Mouse (Mus musculus) right cerebral cortex, postnatal 25 days (tissue): ENCODE measurements around the gene Dpf1.

ENCODE experiments used
- DNase-seq: peaks from one replicate; pipeline ENCODE4 v3.0.0; 2022

Dpf1 gene

DNA sequence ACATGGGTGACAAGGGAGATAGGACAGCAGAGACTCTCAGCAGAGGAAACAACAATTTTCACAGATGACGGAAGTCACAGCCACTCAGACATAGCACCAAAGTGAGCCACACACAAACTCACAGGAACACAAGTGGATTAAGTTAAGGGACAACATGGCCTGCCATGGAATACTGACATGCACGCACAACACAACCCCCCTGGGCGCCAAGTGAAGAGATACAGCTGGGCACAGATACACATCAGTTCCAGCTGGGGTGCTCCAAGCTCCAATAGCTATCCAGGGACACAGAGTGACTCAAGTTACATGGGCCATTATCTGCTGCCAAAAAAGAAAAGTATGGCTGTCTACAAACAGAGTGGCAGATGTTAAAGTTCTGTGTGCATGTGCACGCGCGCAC lies 13.9 kb upstream of the Dpf1 start:
- DNase-seq = no peak

DNA sequence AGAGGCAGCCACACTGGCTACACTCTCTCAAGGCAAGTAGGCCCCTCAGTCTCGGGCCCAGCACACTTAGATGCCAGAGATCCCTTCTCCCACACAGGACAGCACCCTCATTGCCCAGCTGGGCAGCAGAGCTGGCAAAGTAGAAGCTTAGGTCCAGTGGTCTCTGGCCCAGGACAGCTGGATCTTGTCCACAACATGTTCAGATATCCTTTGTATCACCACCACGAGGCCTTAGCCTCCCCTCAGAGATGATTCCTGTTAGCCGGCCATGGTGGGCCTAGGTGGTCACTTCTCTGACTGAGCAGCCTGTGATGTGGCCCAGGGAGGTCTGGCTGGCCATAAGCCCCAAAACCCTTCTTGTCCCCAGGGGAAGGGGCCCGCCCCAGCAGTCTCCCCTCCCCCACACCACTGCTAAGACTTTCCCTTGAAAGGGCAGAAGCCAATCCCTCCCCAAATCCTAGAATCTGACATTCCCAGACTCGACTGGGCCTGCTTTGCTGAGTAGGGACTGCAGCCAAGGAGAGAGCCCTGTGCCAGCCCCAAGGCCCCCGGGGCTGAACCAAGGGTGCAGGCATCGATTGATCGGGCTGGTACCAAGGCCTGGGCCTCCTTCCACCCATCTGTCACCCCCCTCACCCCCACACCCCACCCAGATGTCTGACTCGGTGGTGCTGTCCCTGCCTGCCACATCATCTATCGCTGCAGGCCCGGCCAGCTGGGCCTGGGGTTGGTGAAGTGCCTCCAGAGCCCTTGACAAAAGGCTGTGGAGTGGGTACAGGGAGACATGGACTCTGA lies 12.9 kb upstream of the Dpf1 start:
- no peak for DNase-seq

DNA sequence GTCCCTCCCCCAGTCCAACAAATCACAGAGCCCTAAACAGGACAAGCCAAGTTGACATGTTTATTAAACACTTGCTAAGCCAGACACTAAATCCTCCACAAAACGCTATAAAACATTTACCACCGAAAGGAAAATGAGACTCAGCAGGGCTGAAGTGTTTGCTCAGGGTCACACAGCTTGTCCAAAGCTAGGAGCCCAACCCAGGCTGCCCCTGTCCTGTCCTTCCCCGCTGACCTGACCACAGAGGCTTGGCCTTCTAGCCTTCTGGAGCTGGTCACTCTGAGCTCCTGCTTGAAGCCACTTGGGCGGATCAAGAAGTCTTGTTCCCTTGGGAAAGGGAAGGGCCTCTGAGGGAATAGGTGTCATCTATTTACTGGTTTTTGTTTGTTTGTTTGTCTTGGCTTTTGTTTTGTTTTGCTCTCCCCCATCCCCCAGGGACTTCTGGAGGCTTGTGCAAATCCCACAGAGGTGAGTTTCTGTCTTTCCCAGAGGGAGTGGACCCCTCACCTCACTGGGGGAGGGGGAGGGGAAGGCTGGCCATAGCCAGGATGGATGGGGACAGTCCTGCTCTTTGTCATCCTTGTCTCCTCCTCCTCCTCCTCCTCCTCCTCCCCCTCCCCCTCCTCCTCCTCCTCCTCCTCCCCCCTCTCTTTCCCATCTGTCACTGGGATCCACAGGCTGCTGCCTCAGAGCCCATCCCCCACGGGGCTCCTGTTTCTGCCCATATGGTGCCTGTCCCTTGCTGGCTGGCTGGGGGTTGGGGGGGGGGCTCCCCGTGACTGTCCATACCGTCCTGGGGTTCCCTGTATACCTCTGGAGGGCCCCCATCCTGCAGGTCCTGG lies 11.9 kb upstream of the Dpf1 start:
- DNase-seq = no peak

DNA sequence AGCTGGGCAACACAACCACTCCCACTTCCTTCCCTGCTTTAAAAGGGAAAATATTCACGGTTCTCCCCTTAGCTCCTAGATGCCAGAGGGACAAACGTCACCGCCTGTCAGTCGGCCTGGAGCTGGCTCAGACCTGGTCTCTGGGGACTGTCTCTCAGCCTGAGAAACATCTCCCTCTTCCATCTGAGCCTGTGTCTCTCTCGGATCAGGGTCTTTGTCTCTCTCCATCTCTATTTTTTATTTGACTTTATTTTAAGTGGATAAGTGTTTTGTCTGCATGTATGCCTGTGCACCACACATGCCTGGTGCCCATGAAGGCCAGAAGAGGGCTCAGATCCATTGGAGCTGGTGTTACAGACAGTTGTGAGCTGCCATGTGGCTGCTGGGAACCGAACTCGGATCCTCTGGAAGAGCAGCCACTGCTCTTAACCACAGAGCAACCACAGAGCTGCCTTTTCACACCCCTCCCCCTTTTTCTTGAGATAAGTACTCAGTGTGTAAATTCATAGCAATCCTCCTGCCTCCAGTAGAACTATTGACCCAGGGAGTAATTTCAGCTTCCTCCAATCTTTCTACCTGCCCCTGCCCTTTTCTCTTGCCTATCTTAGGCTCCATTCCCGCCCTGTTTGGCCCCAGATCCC lies 11.2 kb upstream of the Dpf1 start:
- no peak for DNase-seq

DNA sequence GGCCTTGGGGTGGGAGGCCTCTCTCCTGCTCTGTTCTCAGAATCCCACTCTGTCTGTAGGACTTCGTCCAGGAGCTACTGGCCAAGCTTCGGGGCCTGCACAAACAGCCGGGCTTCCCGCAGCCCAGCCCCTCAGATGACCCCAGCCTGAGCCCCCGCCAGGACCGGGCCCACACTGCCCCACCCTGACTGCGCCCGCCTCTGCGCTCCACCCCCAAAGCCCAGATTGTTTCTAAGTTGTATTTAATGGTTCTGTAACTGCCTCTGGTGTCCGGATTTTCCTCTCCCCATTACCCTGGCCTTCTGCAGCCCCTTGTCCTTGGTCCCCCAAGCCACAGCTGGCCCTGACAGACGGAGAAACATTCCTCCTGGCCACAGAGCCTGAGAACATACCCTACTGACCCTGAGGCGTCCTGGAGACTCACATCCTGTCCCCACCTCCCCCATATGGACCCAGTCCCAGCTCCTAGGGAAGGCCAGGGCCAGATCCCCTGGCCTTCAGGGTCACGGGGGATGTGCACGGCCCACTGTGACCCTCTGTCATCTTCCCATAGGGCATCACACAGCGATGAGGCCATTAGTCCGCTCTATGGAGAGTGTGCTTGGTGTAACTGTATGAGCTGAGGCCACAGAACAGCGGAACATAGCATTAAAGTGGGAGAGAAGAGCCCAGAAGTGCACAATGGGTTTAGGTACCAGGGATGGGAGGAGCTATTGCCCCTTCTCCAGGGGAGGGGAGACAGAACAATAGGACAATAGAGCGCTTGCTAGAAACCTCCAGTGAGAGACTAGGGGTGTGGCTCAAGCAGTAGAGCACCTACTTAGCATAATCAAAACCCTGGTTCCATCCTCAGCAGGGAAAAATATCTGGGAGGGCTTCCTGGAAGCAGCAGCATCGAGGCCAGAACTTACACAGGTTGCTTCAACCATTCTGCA lies 10.4 kb upstream of the Dpf1 start:
- DNase-seq = no peak

DNA sequence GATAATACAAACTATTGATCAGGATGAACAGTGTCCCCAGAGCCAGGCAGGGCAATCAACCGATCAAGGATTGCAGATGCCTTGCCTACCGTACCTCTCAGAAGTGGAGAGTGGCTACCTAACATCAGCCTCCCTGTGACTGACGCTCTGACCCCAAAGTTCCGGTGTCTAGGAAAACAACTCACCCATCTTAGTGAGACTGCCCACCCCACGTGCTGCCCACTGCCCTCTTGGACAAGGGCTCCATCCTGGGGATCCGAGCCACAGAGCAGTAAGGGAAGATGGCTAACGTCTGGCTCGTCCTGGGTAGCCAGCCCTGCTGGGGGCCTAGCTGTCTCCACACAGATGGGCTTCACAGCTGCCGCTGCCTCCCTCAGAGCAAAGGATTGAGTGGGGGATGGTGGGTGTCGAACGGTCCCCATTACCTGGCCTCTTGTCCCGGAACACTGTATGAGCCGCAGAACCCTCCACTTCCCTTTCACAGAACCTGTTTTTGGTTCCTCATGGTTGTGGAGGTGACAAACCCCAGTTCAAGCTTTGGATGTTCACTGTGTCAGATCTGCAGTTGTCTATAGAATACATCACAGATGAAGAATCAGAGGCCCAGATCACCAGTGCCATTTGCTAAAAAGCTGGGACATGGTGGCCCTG lies 9.5 kb upstream of the Dpf1 start:
- no peak for DNase-seq

DNA sequence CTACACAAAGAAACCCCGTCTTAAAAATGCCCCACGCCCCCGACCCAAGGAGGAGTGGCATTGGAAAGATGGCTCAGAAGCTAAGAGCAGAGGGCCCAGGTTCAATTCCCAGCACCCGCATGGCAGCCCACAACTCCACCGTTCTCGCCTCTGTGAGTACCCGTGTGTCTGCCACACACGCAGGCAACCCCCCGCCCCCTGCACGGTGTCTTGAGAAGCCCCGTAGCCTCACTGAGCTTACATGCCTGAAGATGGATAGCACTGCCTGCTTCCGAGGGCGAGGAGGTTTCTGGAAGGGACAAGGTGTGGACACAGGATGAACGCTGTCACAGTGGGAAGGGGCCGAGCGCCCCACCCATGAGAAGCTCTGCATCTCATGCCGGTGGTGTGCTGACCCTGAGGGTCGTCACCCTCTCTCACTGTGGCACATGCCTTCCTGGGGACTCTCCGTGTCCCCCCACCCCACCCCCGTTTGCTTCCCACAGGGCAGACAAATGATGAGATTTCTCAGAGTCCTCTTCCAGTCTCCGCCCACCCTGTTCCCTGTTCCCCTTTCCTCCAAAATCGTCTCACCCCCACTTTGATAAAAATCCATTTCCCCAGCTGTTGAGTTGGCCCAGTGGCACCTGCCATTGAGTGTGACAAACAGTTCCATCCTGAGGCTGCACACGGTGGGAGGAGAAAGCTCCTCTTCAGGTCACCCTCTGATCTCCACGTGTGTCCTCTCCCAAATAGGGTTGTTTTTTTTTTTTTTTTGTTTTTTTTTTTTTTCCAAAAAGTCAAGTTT lies 7.7 kb upstream of the Dpf1 start:
- DNase-seq = no peak

DNA sequence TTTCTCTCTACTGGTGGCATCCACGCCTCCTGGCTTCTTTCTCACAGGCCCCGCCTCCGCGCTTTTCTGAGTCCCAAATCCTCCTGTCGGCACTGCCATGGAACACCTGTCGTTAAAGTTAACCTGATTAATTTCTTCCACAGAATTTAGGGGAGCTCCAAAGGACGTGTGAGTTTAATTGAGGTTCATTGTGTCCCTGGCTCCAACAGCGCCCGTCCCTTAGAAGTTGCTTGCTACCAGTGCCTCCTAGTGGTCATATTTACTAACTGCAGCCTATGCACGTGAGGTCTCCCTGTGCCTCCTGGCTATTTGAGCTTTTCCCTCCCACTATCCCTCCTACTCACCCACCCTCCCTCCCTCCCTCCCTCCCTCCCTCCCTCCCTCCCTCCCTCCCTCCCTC lies 6.8 kb upstream of the Dpf1 start:
- no peak for DNase-seq

DNA sequence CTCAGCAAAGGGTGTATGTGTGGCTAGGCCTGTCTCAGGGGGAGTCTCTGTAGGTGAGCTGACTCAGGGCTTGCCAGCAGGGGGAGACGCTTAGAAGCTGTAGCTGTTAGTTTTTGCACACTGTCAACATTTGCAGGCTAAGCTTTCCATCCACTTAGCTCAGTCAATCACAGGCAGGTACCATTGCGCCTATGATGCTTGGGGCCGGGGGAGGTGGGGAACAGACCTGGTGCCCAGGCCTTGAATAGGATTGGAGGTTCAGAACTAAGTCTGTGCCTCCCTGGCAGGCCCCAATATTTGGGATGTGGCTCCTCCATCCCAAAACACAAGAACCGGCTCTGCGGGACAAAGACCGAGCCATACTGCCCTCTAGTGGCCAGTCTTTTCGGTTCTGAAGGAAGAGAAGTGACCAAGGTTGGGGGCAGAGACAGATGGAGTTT lies 2.6 kb upstream of the Dpf1 start:
- peak; percentile 55 for DNase-seq

DNA sequence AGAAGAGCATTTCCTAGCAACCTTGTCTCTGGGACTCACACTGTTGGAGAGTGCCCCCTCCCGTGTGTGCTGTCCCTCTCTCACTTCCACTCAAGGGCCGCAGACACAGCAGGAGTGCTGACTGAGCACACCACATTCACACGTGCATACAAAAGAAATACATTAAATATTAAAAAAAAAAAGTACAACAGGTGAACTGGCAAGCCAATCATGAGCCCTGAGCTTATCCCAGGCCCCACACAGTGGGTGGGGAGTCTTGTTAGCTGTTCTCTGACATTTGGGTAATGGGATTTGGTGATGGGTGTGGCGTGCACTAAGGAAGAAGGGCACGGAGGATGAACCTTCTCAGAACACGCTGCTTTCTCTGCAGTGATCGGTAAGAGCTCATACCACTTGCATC lies 1.1 kb upstream of the Dpf1 start:
- no peak for DNase-seq

DNA sequence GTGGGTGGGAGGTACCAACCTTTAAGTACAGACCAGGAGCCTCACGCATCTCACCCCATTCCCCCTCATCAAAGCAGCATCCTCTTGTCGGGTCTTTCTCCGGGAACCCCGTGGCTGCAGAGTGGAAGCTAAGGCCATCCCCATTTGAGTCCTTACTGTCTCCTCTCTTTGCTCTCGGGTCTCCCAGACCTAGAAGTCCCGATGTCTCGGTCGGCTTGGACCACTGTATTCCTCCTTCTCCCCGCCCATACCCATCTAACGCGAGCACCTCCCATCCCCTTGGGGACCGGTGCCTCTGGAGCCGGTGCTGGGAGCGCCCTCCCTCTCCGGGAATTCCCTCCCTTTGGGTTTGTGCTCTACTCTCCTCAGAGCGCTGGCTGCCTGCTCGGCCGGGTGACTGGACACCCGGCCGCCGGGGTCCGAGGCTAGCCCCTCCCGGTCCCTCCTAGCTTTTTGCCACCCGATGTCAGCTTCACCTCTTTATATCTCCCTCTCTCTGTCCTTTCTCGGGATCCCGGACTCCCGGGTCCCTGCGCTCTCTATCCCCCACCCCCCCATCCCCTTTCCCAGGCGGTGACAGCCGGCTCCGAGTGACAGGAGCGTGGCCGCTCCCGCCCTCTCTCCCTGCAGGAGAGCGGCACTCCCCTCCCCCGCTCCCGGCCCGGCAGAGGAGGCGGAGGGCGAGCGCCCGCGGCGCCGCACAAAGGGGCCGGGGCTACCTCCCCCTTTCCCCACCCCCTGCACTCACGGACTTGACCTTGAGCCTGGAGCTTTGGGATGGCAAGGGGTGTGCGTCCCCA lies 912 bp downstream of the Dpf1 start:
- peak; percentile 36 for DNase-seq

DNA sequence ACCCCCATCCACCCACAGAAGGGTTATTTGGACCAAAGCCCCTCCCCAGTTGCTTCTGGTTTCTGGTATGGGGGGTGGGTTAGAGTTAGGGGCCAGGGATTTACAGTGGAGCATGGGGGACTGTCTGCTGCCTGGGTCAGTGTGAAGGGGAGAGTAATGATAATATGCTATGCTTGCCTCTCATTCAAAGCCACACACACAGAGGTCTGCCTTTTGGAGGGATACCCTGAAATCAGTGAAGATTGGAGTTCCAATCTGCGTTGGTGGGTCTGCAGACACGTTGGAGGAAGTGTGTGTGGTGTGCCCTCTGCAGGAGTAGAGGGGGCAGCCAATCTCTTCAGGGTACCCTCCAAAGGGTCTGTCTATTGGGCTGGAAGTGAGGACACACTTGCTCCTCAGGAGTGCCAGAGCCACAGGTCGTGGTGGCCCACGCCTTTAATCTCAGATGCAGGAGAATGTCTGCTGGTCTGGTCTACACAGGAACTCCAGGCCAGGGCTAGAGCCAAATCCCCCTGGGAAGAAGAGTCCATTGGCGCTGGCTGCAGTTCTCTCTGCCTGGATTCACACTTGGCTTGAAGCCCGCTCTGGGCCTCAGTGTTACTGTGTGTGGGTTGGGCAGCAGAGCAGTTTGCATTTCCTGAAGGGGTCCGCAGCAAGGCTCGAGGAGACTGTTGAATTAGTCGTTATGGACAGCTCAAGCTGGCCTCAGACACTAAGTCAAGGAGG lies 1.7 kb downstream of the Dpf1 start:
- peak; percentile 29 for DNase-seq

DNA sequence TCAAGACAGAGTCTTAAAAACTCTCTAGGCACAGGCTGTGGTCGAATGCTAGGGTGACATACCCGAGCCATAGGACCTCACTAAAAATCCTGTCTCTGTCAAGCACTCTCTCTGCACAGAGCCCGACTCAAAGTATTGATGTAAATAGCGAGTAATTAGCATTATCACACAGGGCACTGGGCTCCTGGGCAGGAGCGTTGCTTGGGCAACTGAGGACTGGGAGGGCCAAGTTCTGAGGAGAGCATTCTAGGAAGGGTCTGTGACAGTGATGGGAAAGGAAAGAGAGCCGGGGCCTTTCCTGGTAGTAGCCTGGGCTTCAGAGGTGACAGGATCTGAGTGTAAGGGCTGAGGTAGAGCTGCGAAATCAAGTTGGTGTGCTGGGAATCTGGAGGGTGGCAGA lies 2.4 kb downstream of the Dpf1 start:
- DNase-seq = no peak

DNA sequence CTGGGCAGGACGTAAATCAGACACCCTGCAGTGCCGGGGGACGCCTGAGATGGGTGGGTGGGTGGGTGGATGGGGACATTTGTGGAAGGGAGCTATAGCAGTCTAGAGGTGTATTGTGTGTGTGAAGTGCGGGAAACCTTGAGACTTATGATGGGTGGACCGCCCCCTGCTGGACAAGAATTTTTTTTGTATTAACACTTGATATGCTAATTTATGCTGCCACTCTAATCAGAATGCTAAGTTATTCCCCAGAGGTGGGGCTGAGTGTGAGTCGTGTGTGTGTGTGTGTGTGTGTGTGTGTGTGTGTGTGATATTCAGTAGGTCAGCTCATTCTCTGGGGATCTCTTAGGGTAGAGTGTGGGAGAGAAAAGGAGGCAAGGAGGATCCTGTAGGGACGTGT lies 2.9 kb downstream of the Dpf1 start:
- no peak for DNase-seq

DNA sequence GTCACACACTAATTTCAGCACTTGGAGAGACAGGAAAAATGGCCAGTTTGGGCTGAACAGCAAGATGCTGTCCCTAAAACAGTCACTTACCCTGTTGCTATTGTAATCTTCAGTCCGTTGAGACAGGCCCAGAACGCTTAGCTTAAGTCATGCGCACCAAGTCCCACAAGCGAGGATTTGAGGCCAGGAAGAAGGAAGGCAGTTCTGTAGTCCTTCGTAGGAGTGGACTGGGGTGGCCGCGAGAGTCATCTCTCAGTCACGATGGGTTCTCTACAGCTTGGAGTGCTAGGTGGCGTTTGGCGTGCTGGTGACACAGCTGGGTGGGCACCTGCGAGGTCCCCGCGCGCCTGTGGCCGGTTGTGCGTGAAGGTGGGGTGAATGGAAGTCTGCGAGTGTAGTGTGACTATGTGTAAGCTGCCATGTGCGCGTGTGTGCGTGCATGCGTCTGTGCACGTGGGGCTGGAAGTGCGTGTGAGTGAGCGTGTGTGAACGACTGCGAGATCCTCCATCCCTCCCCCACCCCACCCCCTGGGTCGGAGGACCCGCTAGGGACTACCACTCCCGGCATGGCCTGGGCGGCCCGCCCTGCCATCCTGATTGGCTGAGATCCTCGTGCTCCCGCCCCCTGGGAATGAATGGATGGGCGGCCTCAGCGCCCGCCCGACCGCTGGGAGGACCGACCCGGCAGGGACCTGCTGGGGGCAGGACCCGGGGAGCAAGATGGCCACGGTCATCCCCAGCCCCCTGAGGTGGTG lies 3.8 kb downstream of the Dpf1 start:
- DNase-seq = peak; percentile 95

DNA sequence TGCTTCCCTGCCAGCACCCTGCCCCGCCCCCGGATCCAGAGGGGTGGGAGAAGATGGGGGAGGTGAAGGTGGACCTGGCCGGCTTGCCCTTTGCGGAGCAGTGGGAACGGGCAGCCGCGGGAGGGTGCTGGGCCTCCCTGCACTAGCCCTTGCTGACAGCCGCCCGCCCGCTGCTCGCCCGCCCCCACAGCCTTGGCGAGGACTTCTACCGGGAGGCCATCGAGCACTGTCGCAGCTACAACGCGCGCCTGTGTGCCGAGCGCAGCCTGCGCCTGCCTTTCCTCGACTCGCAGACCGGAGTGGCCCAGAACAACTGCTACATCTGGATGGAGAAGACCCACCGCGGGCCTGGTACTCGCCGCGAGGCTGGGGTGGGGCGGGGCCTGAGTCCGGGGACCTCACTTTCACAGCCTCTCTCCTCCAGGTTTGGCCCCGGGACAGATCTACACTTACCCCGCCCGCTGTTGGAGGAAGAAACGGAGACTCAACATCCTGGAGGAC lies 5.5 kb downstream of the Dpf1 start:
- DNase-seq = peak; percentile 81

DNA sequence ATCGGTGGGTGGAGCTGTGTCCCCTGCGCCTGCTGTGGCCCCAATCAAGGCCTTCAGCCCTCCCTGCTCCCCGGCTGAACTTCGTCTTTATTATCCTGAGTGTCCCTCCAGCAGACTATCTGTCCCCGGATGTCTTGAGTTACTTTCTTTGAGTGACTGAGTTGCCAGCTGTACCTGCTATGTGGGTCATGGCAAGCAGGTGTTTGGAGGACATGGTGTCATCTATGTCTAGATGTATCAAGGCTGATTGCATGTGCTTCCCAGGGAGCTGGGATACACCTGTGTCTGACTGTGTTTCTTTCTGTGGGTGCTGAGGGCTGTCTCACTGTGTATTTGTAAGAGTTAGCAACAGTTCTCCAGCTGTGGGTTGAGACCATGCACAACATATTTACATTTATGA lies 6.0 kb downstream of the Dpf1 start:
- DNase-seq = no peak

DNA sequence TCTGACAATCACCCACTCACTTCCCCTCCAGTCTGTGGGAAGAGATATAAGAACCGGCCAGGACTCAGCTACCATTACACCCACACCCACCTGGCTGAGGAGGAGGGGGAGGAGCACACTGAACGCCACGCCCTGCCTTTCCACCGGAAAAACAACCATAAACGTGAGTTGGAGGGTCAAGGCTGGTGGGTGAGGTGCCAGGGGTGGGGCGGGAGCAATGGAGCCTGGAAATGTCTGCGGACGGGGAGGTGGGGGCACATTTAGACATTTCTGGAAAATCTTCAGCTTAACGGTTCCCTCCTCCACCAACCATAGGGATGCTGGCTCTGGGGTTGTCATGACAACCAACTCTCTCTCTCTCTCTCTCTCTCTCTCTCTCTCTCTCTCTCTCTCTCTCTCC lies 9.3 kb downstream of the Dpf1 start:
- DNase-seq = peak; percentile 66
